Mouse (Mus musculus) MEL (cell line): ENCODE measurements around the gene Plscr5. TPM values are rescaled to one million over a fixed set of nuclear protein-coding genes. Genes with fewer than 3 reads are reported as not detected.

Experiments
- DNase-seq: peaks from one replicate; pipeline ENCODE4 v3.0.0; 2011; ENCODE audit warnings: low read depth, low spot score
- H3K27ac ChIP-seq: 2 replicates; pipeline ENCODE4 v1.5.1; 2012; ENCODE audit warnings: low read depth, mild to moderate bottlenecking, control low read depth, low read length, moderate library complexity; ENCODE audit not compliant: control insufficient read depth
- H3K27me3 ChIP-seq, 2 experiments: fragments of 150-350 bp in 1 of 2; sonication (generic) in 1 of 2; 2 replicates each; pipeline ENCODE4 v1.6.1; 2012; ENCODE audit warnings: low read length in 2 of 2, mild to moderate bottlenecking in 2 of 2, improper control_type of control experiment in 1 of 2, moderate library complexity in 1 of 2; ENCODE audit not compliant: insufficient read depth in 2 of 2, control insufficient read depth in 1 of 2
- H3K36me3 ChIP-seq, 2 experiments: 2 replicates each; pipeline ENCODE4 v1.6.1; 2012 to 2014; ENCODE audit warnings: low read length in 2 of 2, improper control_type of control experiment in 1 of 2, inconsistent platforms in 1 of 2, mild to moderate bottlenecking in 1 of 2; ENCODE audit not compliant: insufficient read depth in 2 of 2, control insufficient read depth in 1 of 2
- H3K4me1 ChIP-seq, 2 experiments: fragments of 150-350 bp in 1 of 2; sonication (generic) in 1 of 2; 2 replicates each; pipeline ENCODE4 v1.6.1; 2012; ENCODE audit warnings: low read length in 2 of 2, improper control_type of control experiment in 1 of 2, mild to moderate bottlenecking in 1 of 2; ENCODE audit not compliant: insufficient read depth in 2 of 2, control insufficient read depth in 1 of 2
- H3K4me3 ChIP-seq, 2 experiments: fragments of 150-350 bp in 1 of 2; sonication (generic) in 1 of 2; 2 replicates each; pipeline ENCODE4 v1.5.1; 2012; ENCODE audit warnings: low read depth in 2 of 2, low read length in 2 of 2, mild to moderate bottlenecking in 2 of 2, moderate library complexity in 2 of 2, control low read depth in 1 of 2, improper control_type of control experiment in 1 of 2; ENCODE audit not compliant: control insufficient read depth in 1 of 2, insufficient read depth in 1 of 2
- H3K79me2 ChIP-seq: 2 replicates; pipeline ENCODE4 v1.6.1; 2012; ENCODE audit warnings: mild to moderate bottlenecking, low read length, moderate library complexity; ENCODE audit not compliant: control insufficient read depth, poor library complexity, insufficient read depth
- H3K9ac ChIP-seq: 2 replicates; pipeline ENCODE4 v1.6.1; 2012; ENCODE audit warnings: low read depth, mild to moderate bottlenecking, control low read depth, low read length, moderate library complexity; ENCODE audit not compliant: control insufficient read depth, poor library complexity, severe bottlenecking
- H3K9me3 ChIP-seq: fragments of 150-350 bp; sonication (generic); replicated peaks from 2 replicates; pipeline ENCODE4 v1.6.1; 2012; ENCODE audit warnings: mild to moderate bottlenecking, low read length, improper control_type of control experiment, moderate library complexity; ENCODE audit not compliant: insufficient read depth
- BHLHE40 ChIP-seq: IDR thresholded peaks from 2 replicates; pipeline ENCODE4 v1.6.1; 2012; ENCODE audit warnings: low read depth, mild to moderate bottlenecking, inconsistent platforms, low read length, improper control_type of control experiment, borderline replicate concordance
- CHD2 ChIP-seq: IDR thresholded peaks from 2 replicates; pipeline ENCODE4 v1.6.1; 2011; ENCODE audit warnings: low read length, improper control_type of control experiment
- CTCF ChIP-seq, 3 experiments: IDR thresholded peaks in 2 of 3; conservative IDR thresholded peaks in 1 of 3; 2 replicates each; pipeline ENCODE4 v1.5.1; 2011 to 2012; ENCODE audit warnings: low read length in 3 of 3, low read depth in 2 of 3, mild to moderate bottlenecking in 2 of 3, improper control_type of control experiment in 1 of 3, inconsistent platforms in 1 of 3, mixed read lengths in 1 of 3, moderate library complexity in 1 of 3; ENCODE audit not compliant: control insufficient read depth in 1 of 3, insufficient read depth in 1 of 3, poor library complexity in 1 of 3, severe bottlenecking in 1 of 3
- E2F4 ChIP-seq: IDR thresholded peaks from 2 replicates; pipeline ENCODE4 v1.6.1; 2011; ENCODE audit warnings: low read depth, low read length, improper control_type of control experiment, borderline replicate concordance
- ELF1 ChIP-seq: IDR thresholded peaks from 2 replicates; pipeline ENCODE4 v1.6.1; 2014; ENCODE audit warnings: low read depth, mild to moderate bottlenecking, inconsistent platforms, low read length, improper control_type of control experiment, moderate library complexity
- EP300 ChIP-seq, 2 experiments: IDR thresholded peaks; 2 replicates each; pipeline ENCODE4 v1.6.1; 2011; ENCODE audit warnings: improper control_type of control experiment in 2 of 2, low read length in 2 of 2, low read depth in 1 of 2, mild to moderate bottlenecking in 1 of 2
- KAT2A ChIP-seq: conservative IDR thresholded peaks from 2 replicates; pipeline ENCODE4 v1.6.1; 2012; ENCODE audit warnings: low read depth, low read length, improper control_type of control experiment, inconsistent platforms
- MAFK ChIP-seq: IDR thresholded peaks from 2 replicates; pipeline ENCODE4 v1.6.1; 2011; ENCODE audit warnings: low read depth, mild to moderate bottlenecking, low read length, improper control_type of control experiment, borderline replicate concordance
- MAX ChIP-seq: IDR thresholded peaks from 2 replicates; pipeline ENCODE4 v1.6.1; 2011; ENCODE audit warnings: low read length, improper control_type of control experiment
- MEF2A ChIP-seq: IDR thresholded peaks from 2 replicates; pipeline ENCODE4 v1.6.1; 2014; ENCODE audit warnings: low read depth, mild to moderate bottlenecking, inconsistent platforms, low read length, improper control_type of control experiment; ENCODE audit not compliant: poor library complexity, insufficient replicate concordance, severe bottlenecking; ENCODE audit errors: extremely low read depth
- MXI1 ChIP-seq: IDR thresholded peaks from 2 replicates; pipeline ENCODE4 v1.6.1; 2011; ENCODE audit warnings: mild to moderate bottlenecking, low read depth, low read length, improper control_type of control experiment
- MYB ChIP-seq: IDR thresholded peaks from 2 replicates; pipeline ENCODE4 v1.6.1; 2011; ENCODE audit warnings: mild to moderate bottlenecking, low read depth, low read length, improper control_type of control experiment
- MYC ChIP-seq: IDR thresholded peaks from 2 replicates; pipeline ENCODE4 v1.6.1; 2011; ENCODE audit warnings: low read depth, mild to moderate bottlenecking, low read length, improper control_type of control experiment, moderate library complexity
- NELFE ChIP-seq: IDR thresholded peaks from 2 replicates; pipeline ENCODE4 v1.6.1; 2011; ENCODE audit warnings: low read depth, low read length, improper control_type of control experiment
- NRF1 ChIP-seq: IDR thresholded peaks from 2 replicates; pipeline ENCODE4 v1.6.1; 2014; ENCODE audit warnings: low read depth, mild to moderate bottlenecking, inconsistent platforms, low read length, improper control_type of control experiment, moderate library complexity; ENCODE audit not compliant: poor library complexity, insufficient read depth, severe bottlenecking
- POLR2A ChIP-seq, 2 experiments: IDR thresholded peaks; 2 replicates each; pipeline ENCODE4 v1.6.1; 2011 to 2012; ENCODE audit warnings: low read length in 2 of 2, mild to moderate bottlenecking in 2 of 2, control low read depth in 1 of 2, improper control_type of control experiment in 1 of 2, low read depth in 1 of 2, moderate library complexity in 1 of 2; ENCODE audit not compliant: control insufficient read depth in 1 of 2, insufficient read depth in 1 of 2, poor library complexity in 1 of 2
- POLR2AphosphoS2 ChIP-seq: IDR thresholded peaks from 2 replicates; pipeline ENCODE4 v1.6.1; 2011; ENCODE audit warnings: low read length, improper control_type of control experiment
- RAD21 ChIP-seq: IDR thresholded peaks from 2 replicates; pipeline ENCODE4 v1.6.1; 2011; ENCODE audit warnings: mild to moderate bottlenecking, low read depth, low read length, improper control_type of control experiment
- RCOR1 ChIP-seq: IDR thresholded peaks from 2 replicates; pipeline ENCODE4 v1.6.1; 2012; ENCODE audit warnings: low read depth, mild to moderate bottlenecking, inconsistent platforms, low read length, improper control_type of control experiment
- TAL1 ChIP-seq: IDR thresholded peaks from 2 replicates; pipeline ENCODE4 v1.6.1; 2012; ENCODE audit warnings: mild to moderate bottlenecking, inconsistent platforms, low read length, moderate library complexity, mixed read lengths
- TBP ChIP-seq: IDR thresholded peaks from 2 replicates; pipeline ENCODE4 v1.8.0; 2011; ENCODE audit warnings: low read depth, low read length, improper control_type of control experiment
- TCF12 ChIP-seq: IDR thresholded peaks from 2 replicates; pipeline ENCODE4 v1.6.1; 2014; ENCODE audit warnings: low read depth, mild to moderate bottlenecking, inconsistent platforms, low read length, improper control_type of control experiment, moderate library complexity
- UBTF ChIP-seq: IDR thresholded peaks from 2 replicates; pipeline ENCODE4 v1.6.1; 2012; ENCODE audit warnings: low read depth, mild to moderate bottlenecking, inconsistent platforms, low read length, improper control_type of control experiment, moderate library complexity, borderline replicate concordance; ENCODE audit not compliant: insufficient read depth
- USF1 ChIP-seq: IDR thresholded peaks from 2 replicates; pipeline ENCODE4 v1.6.1; 2014; ENCODE audit warnings: low read depth, mild to moderate bottlenecking, inconsistent platforms, low read length, improper control_type of control experiment, moderate library complexity
- ZC3H11A ChIP-seq: IDR thresholded peaks from 2 replicates; pipeline ENCODE4 v1.6.1; 2012; ENCODE audit warnings: low read depth, mild to moderate bottlenecking, inconsistent platforms, low read length, improper control_type of control experiment
- ZKSCAN1 ChIP-seq: IDR thresholded peaks from 2 replicates; pipeline ENCODE4 v1.6.1; 2012; ENCODE audit warnings: low read depth, mild to moderate bottlenecking, inconsistent platforms, low read length, improper control_type of control experiment, moderate library complexity
- ZMIZ1 ChIP-seq: IDR thresholded peaks from 2 replicates; pipeline ENCODE4 v1.6.1; 2012; ENCODE audit warnings: low read depth, mild to moderate bottlenecking, inconsistent platforms, low read length, improper control_type of control experiment, moderate library complexity
- polyA plus RNA-seq, 2 experiments: library from polyadenylated mRNA; stranded (reverse) in 1 of 2; unstranded in 1 of 2; fragments of >175 nt in 1 of 2; fragments of >200 nt in 1 of 2; gene quantifications; 2 replicates each; pipeline versions ENCODE4 v1.2.1 to v1.2.4; 2012; ENCODE audit warnings: low replicate concordance in 2 of 2, low read depth in 1 of 2; ENCODE audit not compliant: insufficient read length in 2 of 2, insufficient read depth in 1 of 2, missing spikeins in 1 of 2
- total RNA-seq: library from RNA; depleted of rRNA; stranded (reverse); fragments of 300-350 nt; gene quantifications from 2 replicates; pipeline ENCODE4 v1.2.3, GENCODE M21; 2012

Gene Plscr5
- total and polyA plus RNA-seq, 3 experiments, result not detected

- no peak for TF ChIP-seq CHD2
- no peak for TF ChIP-seq MXI1
- TF ChIP-seq TAL1, result peak; percentile 64
- TF ChIP-seq ELF1, result no peak
- no peak for TF ChIP-seq TBP
- no peak for TF ChIP-seq MEF2A
- TF ChIP-seq CTCF (IDR thresholded peaks at IDR 0.05 in 2 of 3, conservative IDR thresholded peaks at IDR 0.05 in 1 of 3; ENCODE audit: control insufficient read depth in 1 of 3, insufficient read depth in 1 of 3, low read depth in 2 of 3, low read length in 3 of 3, poor library complexity in 1 of 3, severe bottlenecking in 1 of 3), result peak in 2 of 3 experiments; percentile 12 to 73; a peak in 2 of 6 replicates
These were observed 24.7 kb downstream of the Plscr5 start (continued) for GRCm38 (mm10) chr9:92217484-92217883.

GRCm38 (mm10) chr9:92217896-92218295 is 25.2 kb downstream of the Plscr5 start:
- no peak overlapping the region for H3K9ac ChIP-seq
- H3K4me1 ChIP-seq, result peaks cover 14 to 18% of the 10 kb centered on the region in 2 experiments
- H3K27me3 ChIP-seq, result no peaks in the 10 kb centered on the region
- DNase-seq, result no peak
- no peak for TF ChIP-seq MYC
- no peak for TF ChIP-seq EP300 (IDR thresholded peaks at IDR 0.05; ENCODE audit: low read depth in 1 of 2, low read length in 2 of 2)
- no peak for TF ChIP-seq NRF1
- no peak for TF ChIP-seq MAX
- TF ChIP-seq MXI1, result no peak
- no peak for TF ChIP-seq CHD2
- peak overlapping the region; percentile 24; the same call in 1 of the 2 replicates for H3K27ac ChIP-seq
- H3K4me3 ChIP-seq, result no peak overlapping the region
- peaks cover 0 to 37% of the 10 kb centered on the region in 2 experiments; a peak in 2 of 4 replicates for H3K36me3 ChIP-seq
- H3K9me3 ChIP-seq, result no peaks in the 10 kb centered on the region
- no peaks in the 10 kb centered on the region for H3K79me2 ChIP-seq

- H3K79me2 ChIP-seq, result no peaks in the 10 kb centered on the region
- peak; percentile 78 for DNase-seq
- TF ChIP-seq KAT2A (no peak), MYB (0 out of 2 replicates have a peak, but pooled peaks have one; percentile 39), ZMIZ1 (no peak), TAL1 (peak; percentile 33; the same call in 1 of the 2 replicates), ZKSCAN1 (no peak), BHLHE40 (0 out of 2 replicates have a peak, but pooled peaks have one; percentile 18), NELFE (no peak), UBTF (no peak), USF1 (no peak), RCOR1 (peak; percentile 96), TBP (peak; percentile 82), ZC3H11A (peak; percentile 43), POLR2A (IDR thresholded peaks at IDR 0.05; ENCODE audit: control insufficient read depth in 1 of 2, insufficient read depth in 1 of 2, low read depth in 1 of 2, low read length in 2 of 2, poor library complexity in 1 of 2) (no peak), TCF12 (peak; percentile 90), MAX (peak; percentile 27; the same call in 1 of the 2 replicates), MEF2A (0 out of 2 replicates have a peak, but pooled peaks have one; percentile 36), E2F4 (no peak), CTCF (IDR thresholded peaks at IDR 0.05 in 2 of 3, conservative IDR thresholded peaks at IDR 0.05 in 1 of 3; ENCODE audit: control insufficient read depth in 1 of 3, insufficient read depth in 1 of 3, low read depth in 2 of 3, low read length in 3 of 3, poor library complexity in 1 of 3, severe bottlenecking in 1 of 3) (no peak), RAD21 (no peak; the same call in 1 of the 2 replicates), MAFK (peak; percentile 36; the same call in 1 of the 2 replicates), POLR2AphosphoS2 (no peak)
These were observed 27.4 kb downstream of the Plscr5 start for GRCm38 (mm10) chr9:92220151-92220550.

More at GRCm38 (mm10) chr9:92220151-92220550, 27.4 kb downstream of the Plscr5 start:
- no peak overlapping the region for H3K9ac ChIP-seq
- peaks cover 0 to 37% of the 10 kb centered on the region in 2 experiments; a peak in 2 of 4 replicates for H3K36me3 ChIP-seq
- H3K4me1 ChIP-seq, result peaks cover 14 to 18% of the 10 kb centered on the region in 2 experiments
- 0 out of 4 replicates have a peak overlapping the region, but pooled peaks of 1 of the 2 experiments have one; percentile 13 for H3K4me3 ChIP-seq
- no peaks in the 10 kb centered on the region for H3K9me3 ChIP-seq
- no peak overlapping the region; the same call in 1 of the 2 replicates for H3K27ac ChIP-seq
- no peaks in the 10 kb centered on the region for H3K27me3 ChIP-seq
